Mouse (Mus musculus) kidney, embryonic 15.5 days (tissue): ENCODE measurements around the gene Ftl1. TPM values are rescaled to one million over a fixed set of nuclear protein-coding genes. Genes with fewer than 3 reads are reported as not detected.
"Not testable (repeated sequence)": the region's sequence is repeated elsewhere in the genome, so short reads cannot be mapped to it uniquely, and the experiment has no call there.

Source experiments
- ATAC-seq: fragments of 200-750 bp; cut with Nextera tagmentation; replicated peaks from 2 replicates; pipeline ENCODE4 v1.8.0; 2017; ENCODE audit warnings: moderate TSS enrichment; ENCODE audit not compliant: low FRiP score
- H3K27ac ChIP-seq: fragments of 300-500 bp; sonication (generic); 2 replicates; pipeline ENCODE4 v1.5.1; 2015; ENCODE audit warnings: mild to moderate bottlenecking, inconsistent platforms
- H3K27me3 ChIP-seq: fragments of 300-500 bp; sonication (generic); 2 replicates; pipeline ENCODE4 v1.6.1; 2015; ENCODE audit warnings: inconsistent platforms
- H3K36me3 ChIP-seq: fragments of 300-500 bp; sonication (generic); 2 replicates; pipeline ENCODE4 v1.6.1; 2015; ENCODE audit warnings: inconsistent platforms
- H3K4me1 ChIP-seq: fragments of 300-500 bp; sonication (generic); 2 replicates; pipeline ENCODE4 v1.6.1; 2015; ENCODE audit warnings: inconsistent platforms
- H3K4me2 ChIP-seq: fragments of 300-500 bp; sonication (generic); 2 replicates; pipeline ENCODE4 v1.6.1; 2015; ENCODE audit warnings: moderate library complexity, mild to moderate bottlenecking, inconsistent platforms
- H3K4me3 ChIP-seq: fragments of 300-500 bp; sonication (generic); replicated peaks from 2 replicates; pipeline ENCODE4 v1.5.1; 2015; ENCODE audit warnings: mild to moderate bottlenecking, inconsistent platforms
- H3K9ac ChIP-seq: fragments of 300-500 bp; sonication (generic); 2 replicates; pipeline ENCODE4 v1.6.1; 2015; ENCODE audit warnings: mild to moderate bottlenecking, inconsistent platforms
- H3K9me3 ChIP-seq: fragments of 300-500 bp; sonication (generic); replicated peaks from 2 replicates; pipeline ENCODE4 v1.6.1; 2016; ENCODE audit warnings: inconsistent platforms
- WGBS: fragments of 180-500 bp; shearing (Covaris S2); methylation state at CpG from one replicate; pipeline ENCODE4 v1.1.7; 2015; ENCODE audit warnings: mixed read lengths; 5-methylcytosine and 5-hydroxymethylcytosine counted together
- polyA plus RNA-seq: library from polyadenylated mRNA; unstranded; fragments of >200 nt; fragmentation: Nextera tagmentation; extraction: Ambion mirVana; gene quantifications from 2 replicates; pipeline ENCODE4 v1.2.1, GENCODE M21; 2015

Gene Ftl1
- polyA plus RNA-seq, 1 experiment from 2014 or later: 4,690 TPM

DNA sequence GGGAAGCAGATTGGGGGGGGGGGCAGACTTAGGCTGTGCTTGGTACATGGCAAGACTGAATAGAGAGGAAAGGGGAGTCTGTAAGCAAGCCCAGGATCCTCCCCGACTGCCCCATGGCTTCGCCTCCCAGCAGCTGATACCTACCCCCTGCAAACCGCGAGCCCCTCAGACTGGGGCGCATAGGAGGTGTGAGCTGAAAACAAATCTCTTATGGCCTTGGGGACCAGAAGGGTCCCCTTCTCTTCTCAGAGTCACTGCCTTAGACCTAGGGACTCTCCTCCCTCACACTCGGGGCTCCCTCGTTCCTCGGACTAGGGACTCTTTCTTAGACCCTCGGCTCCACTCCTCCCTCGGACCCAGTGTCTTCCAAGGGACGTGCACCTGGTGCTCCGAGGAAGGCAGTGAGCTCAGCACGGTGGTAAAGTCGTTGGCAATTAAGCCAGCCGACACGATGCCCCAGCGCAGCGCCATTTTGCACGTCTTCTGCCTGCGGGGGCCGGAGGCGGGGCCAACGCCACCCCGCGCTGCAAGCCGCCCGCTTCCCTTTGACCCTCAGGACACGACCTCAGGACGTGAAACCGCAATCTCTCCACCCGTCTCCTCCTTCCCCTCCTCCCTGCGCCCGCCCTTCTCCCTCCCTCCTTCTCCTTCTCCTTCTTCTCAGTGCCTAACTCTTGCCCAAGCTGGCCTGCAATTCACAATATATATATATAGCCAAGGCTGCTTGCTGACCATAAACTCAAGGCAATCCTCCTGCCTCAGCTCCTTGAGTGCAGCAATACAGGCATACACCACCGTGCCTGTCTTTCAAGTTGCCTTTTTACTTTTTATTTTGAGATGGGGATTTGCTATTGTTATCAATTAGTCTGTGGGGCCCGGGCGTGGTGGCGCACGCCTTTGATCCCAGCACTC lies 28.9 kb upstream of the Ftl1 start, which contains the start of gene Dhdh:
Gene Dhdh, minus strand, starts transcription at position 513 of the 912 bp plus-strand sequence.
- Histone ChIP-seq H3K4me1 (peaks cover 34% of the 10 kb centered on the region), H3K36me3 (peaks cover 15% of the 10 kb centered on the region), H3K9ac (peak within 1 kb of the TSS; percentile 53), H3K27ac (peak within 1 kb of the TSS; percentile 78), H3K27me3 (no peaks in the 10 kb centered on the region), H3K4me3 (peak within 1 kb of the TSS; percentile 50), H3K9me3 (no peaks in the 10 kb centered on the region), H3K4me2 (peak within 1 kb of the TSS; percentile 75)
- 11% methylated on average over 38 of the region's 38 CpGs for WGBS
- peak; percentile 48 for ATAC-seq

DNA sequence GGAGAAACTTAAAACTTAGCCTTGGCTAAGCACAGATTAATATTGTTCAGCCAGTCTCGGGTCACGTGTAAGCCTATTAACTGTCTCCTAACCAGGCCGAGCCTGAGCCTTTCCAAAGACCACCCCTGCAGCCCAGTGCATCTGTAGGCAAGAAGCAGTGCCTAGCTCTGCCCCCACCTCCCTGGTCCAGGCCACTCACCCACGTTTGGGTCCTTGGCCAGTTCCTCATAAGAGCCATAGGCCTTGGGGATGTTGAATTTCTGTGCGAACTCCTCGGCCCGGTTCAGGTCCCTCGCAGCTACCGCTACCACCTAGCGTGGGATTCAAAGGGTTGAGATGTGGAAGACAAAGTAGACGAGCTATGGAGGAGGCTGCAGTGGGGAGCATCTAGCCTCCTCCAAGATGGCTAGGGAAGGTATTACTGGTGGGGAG lies 28.2 kb upstream of the Ftl1 start:
- Histone ChIP-seq H3K9me3 (no peaks in the 10 kb centered on the region), H3K9ac (no peak overlapping the region), H3K27me3 (no peaks in the 10 kb centered on the region), H3K4me2 (peak overlapping the region; percentile 75), H3K4me1 (peaks cover 34% of the 10 kb centered on the region), H3K27ac (peak overlapping the region; percentile 78), H3K36me3 (peaks cover 8% of the 10 kb centered on the region), H3K4me3 (peak overlapping the region; percentile 50)
- peak; percentile 33; the same call in 1 of the 2 replicates for ATAC-seq
- 35% methylated on average over 11 of the region's 11 CpGs for WGBS

DNA sequence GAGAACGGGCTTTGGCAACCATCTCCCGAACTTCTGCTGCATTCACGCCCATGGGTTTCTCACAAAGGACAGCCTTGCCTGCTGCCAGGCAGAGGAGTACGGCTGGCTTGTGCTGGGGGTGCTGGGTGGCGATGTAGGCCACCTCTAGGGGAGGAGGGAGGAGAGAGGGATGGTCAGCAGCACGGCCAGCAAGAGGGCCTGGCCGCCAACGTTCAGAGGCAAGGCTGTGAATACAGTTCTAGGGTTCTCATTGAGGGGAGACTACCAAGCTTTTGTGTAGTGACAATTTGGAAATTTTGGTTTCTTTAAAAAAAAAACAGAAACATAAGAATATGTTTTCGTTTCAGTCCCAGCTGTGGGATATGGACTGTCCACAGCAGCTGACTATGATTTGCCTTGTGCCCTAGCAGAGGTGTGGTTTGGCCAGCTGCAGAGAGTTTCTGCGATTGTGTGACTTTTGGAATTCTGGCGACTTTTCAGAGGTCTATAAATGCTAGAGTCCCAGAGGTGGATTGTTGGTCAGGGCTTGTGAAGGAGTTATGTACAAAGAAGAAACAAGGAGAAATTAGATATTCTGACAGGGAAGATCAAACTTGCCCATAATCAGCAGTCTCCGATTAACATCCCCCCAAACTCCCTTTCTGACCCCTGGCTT lies 27.2 kb upstream of the Ftl1 start, which contains the start of gene Gm45808:
Gene Gm45808, minus strand, starts transcription at position 51 of the 655 bp plus-strand sequence.
- H3K9ac ChIP-seq: no peak within 1 kb of the TSS
- peaks cover under 1% of the 10 kb centered on the region for H3K36me3 ChIP-seq
- no peaks in the 10 kb centered on the region for H3K27me3 ChIP-seq
- no peak within 1 kb of the TSS; the same call in 1 of the 2 replicates for H3K4me2 ChIP-seq
- H3K27ac ChIP-seq: no peak within 1 kb of the TSS
- H3K9me3 ChIP-seq: no peaks in the 10 kb centered on the region
- H3K4me1 ChIP-seq: peaks cover 34% of the 10 kb centered on the region
- ATAC-seq: no peak
- H3K4me3 ChIP-seq: no peak within 1 kb of the TSS
- 79% methylated on average over 12 of the region's 12 CpGs for WGBS

DNA sequence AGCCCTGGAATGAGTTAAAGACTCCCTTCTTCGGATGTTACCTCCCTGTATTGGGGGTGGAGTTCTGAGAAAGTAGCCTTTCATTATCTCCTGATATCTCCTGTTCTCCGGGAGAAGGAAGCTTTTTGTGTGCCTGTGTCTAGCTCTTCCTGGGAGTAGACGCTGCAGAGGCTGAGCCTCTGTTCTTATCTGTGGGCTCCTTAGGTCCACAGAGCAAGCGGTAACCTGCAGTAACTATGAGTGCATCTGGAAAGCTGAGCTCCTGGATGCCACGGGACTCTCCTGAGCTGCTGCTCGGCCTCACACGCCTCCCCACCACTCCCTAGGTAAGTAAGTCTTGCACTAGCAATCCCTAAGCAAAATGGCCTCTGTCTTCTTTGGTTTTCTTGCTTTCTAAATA lies 26.5 kb upstream of the Ftl1 start:
- H3K9ac ChIP-seq: no peak overlapping the region
- no peaks in the 10 kb centered on the region for H3K27me3 ChIP-seq
- no peaks in the 10 kb centered on the region for H3K9me3 ChIP-seq
- H3K4me1 ChIP-seq: peaks cover 26% of the 10 kb centered on the region
- no peak overlapping the region for H3K4me3 ChIP-seq
- no peak overlapping the region for H3K4me2 ChIP-seq
- H3K27ac ChIP-seq: no peak overlapping the region
- no peaks in the 10 kb centered on the region for H3K36me3 ChIP-seq
- no peak for ATAC-seq
- 72% methylated on average over 7 of the region's 7 CpGs for WGBS

DNA sequence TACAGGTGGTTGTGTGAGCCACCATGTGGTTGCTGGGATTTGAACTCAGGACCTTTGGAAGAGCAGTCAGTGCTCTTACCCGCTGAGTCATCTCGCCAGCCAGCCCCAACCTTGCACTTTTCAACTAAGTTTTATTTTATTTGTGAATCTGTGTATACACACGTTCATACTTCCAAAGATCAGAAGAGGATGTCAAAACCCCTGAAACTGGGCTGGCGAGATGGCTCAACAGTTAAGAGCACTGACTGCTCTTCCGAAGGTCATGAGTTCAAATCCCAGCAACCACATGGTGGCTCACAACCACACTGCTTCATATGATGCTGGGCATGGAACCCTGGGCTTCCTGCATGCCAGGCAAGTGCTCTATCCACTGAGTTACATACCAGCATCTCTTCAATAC lies 25.3 kb upstream of the Ftl1 start:
- not testable (repeated sequence) for H3K4me3 ChIP-seq

DNA sequence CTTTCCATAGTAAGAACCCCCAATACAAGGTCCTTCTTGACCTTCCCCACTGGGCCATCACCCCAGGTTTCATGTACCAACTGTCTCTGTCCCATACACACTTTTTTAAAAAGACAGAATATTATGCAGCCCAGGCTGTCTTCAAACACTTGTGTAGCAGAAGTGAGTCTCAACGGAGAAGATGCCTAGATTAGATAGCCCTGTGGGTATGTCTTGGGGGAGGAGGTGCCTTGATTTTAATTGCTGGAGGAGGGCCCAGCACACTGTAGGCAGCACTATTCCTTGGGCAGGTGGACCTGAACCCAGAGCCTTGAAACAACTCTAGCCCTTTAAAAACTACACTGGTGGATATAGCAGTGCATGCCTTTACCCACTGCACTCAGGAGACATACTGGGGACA lies 22.5 kb upstream of the Ftl1 start:
- no peak overlapping the region for H3K4me3 ChIP-seq
- H3K27ac ChIP-seq: no peak overlapping the region
- no peaks in the 10 kb centered on the region for H3K4me1 ChIP-seq
- H3K9me3 ChIP-seq: no peaks in the 10 kb centered on the region
- no peak for ATAC-seq
- no peaks in the 10 kb centered on the region for H3K27me3 ChIP-seq
- no peak overlapping the region for H3K4me2 ChIP-seq
- 66% methylated on average over 1 of the region's 1 CpGs for WGBS
- no peaks in the 10 kb centered on the region for H3K36me3 ChIP-seq
- no peak overlapping the region for H3K9ac ChIP-seq

More for the DNA sequence above, 25.3 kb upstream of the Ftl1 start:
- ATAC-seq, H3K4me2 ChIP-seq, H3K9ac ChIP-seq, H3K36me3 ChIP-seq, H3K9me3 ChIP-seq, H3K27me3 ChIP-seq, H3K27ac ChIP-seq: not testable (repeated sequence)
- 93% methylated on average over 5 of the region's 5 CpGs for WGBS
- H3K4me1 ChIP-seq: peaks cover 19% of the 10 kb centered on the region

DNA sequence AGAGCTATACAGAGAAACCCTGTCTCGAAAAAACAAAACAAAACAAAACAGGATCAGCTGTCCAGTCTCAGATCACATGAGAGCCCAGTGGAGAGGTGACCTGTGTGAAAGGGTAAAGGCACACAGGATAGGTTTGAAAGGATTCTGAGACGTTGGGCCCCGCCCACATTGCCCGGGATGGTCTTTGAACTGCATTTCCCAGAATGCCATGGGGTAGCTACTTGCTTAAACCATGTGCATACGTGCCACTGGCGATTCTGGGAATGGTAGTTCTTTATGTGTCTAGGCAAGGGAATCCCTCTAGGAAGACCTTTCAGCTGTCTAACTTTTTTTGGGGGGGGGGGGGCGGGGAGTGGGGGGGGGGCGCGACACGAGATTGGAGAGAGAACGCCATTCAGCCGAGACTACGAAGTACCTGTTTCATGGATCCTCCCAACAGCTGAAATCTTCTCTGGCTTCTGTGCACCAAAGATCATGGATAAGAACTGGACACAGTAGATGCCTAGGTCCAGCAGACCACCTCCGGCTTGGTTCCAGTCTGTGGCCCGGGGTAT lies 21.8 kb upstream of the Ftl1 start, which contains the start of gene Tulp2:
Gene Tulp2, plus strand, starts transcription at position 504 of the 554 bp plus-strand sequence.
- no peak within 1 kb of the TSS for H3K4me2 ChIP-seq
- peak; percentile 78 for ATAC-seq
- no peaks in the 10 kb centered on the region for H3K9me3 ChIP-seq
- no peaks in the 10 kb centered on the region for H3K27me3 ChIP-seq
- 53% methylated on average over 15 of the region's 15 CpGs for WGBS
- no peak within 1 kb of the TSS for H3K9ac ChIP-seq
- H3K36me3 ChIP-seq: no peaks in the 10 kb centered on the region
- H3K4me1 ChIP-seq: no peaks in the 10 kb centered on the region
- H3K27ac ChIP-seq: no peak within 1 kb of the TSS
- no peak within 1 kb of the TSS for H3K4me3 ChIP-seq

DNA sequence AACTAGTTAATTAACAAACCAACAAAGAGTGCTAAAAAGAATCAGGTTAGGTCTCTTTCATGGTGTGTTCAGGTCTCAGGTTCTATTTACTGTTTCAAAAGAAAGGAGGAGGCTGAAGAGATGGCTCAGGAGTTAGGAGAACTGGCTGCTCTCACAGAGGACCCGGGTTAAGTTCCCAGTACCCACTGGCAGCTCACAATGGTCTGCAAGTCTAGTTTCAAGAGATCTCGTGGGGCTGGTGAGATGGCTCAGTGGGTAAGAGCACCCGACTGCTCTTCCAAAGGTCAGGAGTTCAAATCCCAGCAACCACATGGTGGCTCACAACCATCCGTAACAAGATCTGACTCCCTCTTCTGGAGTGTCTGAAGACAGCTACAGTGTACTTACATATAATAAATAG lies 20.6 kb upstream of the Ftl1 start:
- 80% methylated on average over 3 of the region's 4 CpGs for WGBS
- H3K4me1 ChIP-seq, H3K9me3 ChIP-seq, H3K27ac ChIP-seq, H3K27me3 ChIP-seq, ATAC-seq, H3K36me3 ChIP-seq, H3K4me2 ChIP-seq, H3K9ac ChIP-seq, H3K4me3 ChIP-seq: not testable (repeated sequence)

DNA sequence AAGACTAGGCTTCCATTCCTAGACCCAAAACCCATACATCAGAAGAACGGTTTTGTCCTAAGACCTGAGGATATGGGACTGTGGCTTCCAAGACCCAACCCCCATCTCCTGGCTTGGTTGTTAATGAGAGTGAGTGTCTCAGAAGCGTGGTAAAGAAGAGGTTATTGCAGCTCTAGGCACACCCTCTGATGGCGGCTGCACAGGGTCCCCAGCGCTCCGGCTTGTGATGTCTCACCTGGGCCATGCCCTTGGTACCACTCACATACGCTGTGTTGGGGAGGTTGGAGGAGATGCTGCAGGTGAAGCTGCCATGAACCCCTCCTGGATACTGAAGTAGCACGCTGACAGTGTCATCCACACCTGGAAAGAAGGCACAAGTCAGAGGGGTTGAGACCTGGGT lies 19.1 kb upstream of the Ftl1 start:
- Histone ChIP-seq H3K27ac (no peak overlapping the region), H3K9ac (no peak overlapping the region), H3K27me3 (no peaks in the 10 kb centered on the region), H3K4me2 (no peak overlapping the region), H3K36me3 (no peaks in the 10 kb centered on the region), H3K9me3 (no peaks in the 10 kb centered on the region), H3K4me3 (no peak overlapping the region), H3K4me1 (0 out of 2 replicates have a peak, but pooled peaks cover 4% of the 10 kb centered on the region)
- ATAC-seq: no peak
- 92% methylated on average over 7 of the region's 7 CpGs for WGBS

DNA sequence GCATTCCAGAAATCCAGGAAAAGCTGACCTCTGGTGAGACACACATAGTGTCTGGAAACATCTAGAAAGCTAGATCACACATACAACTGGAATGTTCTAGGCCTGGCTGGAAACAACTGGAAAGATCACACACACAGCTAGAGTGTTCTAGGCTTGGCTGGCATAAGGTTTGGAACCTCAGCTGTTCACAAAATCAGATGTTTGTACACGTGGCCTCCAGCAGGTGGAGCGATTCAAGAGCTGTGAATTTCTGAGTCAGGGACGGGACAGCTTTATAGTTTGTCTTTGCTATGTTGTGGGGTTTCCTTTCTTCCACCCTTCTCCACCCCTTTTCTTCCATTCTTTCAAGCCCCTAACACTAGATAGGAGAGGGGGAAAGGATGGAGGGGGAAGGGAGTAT lies 17.3 kb upstream of the Ftl1 start:
- Histone ChIP-seq H3K4me3 (no peak overlapping the region), H3K9ac (no peak overlapping the region), H3K27ac (no peak overlapping the region), H3K4me1 (0 out of 2 replicates have a peak, but pooled peaks cover 4% of the 10 kb centered on the region), H3K9me3 (no peaks in the 10 kb centered on the region), H3K27me3 (no peaks in the 10 kb centered on the region), H3K36me3 (no peaks in the 10 kb centered on the region), H3K4me2 (no peak overlapping the region)
- 9% methylated on average over 3 of the region's 3 CpGs for WGBS
- ATAC-seq: no peak

DNA sequence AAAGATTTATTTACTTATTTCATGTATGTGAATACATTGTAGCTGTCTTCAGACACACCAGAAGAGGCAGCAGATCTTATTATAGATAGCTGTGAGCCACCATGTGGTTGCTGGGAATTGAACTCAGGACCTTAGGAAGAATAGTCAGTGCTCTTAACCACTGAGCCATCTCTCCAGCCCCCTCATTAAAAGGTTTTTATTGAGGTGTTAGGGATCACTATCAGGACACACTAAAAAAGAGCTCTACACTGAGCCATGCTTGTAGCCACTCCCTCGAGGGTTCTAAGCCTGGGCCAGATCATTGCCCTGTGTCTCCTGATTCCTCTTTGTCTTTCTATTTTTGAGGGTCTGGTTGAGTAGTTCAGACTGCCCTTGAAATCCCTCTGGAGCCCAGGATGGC lies 16.8 kb upstream of the Ftl1 start:
- Histone ChIP-seq H3K9ac (no peak overlapping the region), H3K27me3 (no peaks in the 10 kb centered on the region), H3K36me3 (no peaks in the 10 kb centered on the region), H3K27ac (no peak overlapping the region), H3K4me3 (no peak overlapping the region), H3K4me1 (0 out of 2 replicates have a peak, but pooled peaks cover 4% of the 10 kb centered on the region), H3K4me2 (no peak overlapping the region), H3K9me3 (no peaks in the 10 kb centered on the region)
- no peak for ATAC-seq
- 44% methylated on average over 1 of the region's 1 CpGs for WGBS
